Mouse (Mus musculus) embryonic fibroblast, embryonic 13.5 days (primary cell): Measurements from ENCODE around the gene Lmo7. TPM values are rescaled to one million over a fixed set of nuclear protein-coding genes. Genes with fewer than 3 reads are reported as not detected.

Source experiments
- H3K27ac ChIP-seq: 2 replicates; pipeline ENCODE4 v1.5.1; 2012; ENCODE audit warnings: low read length, control low read depth, inconsistent platforms; ENCODE audit not compliant: insufficient read depth
- H3K4me1 ChIP-seq: 2 replicates; pipeline ENCODE4 v1.6.1; 2011; ENCODE audit warnings: low read length; ENCODE audit not compliant: control insufficient read depth, insufficient read depth
- H3K4me3 ChIP-seq: 2 replicates; pipeline ENCODE4 v1.5.1; 2011; ENCODE audit warnings: mild to moderate bottlenecking, control low read depth, low read length; ENCODE audit not compliant: insufficient read depth
- CTCF ChIP-seq: IDR thresholded peaks from 2 replicates; pipeline ENCODE4 v1.5.1; 2011; ENCODE audit warnings: mild to moderate bottlenecking, control low read depth, low read length, moderate library complexity, borderline replicate concordance; ENCODE audit not compliant: insufficient read depth
- POLR2A ChIP-seq: IDR thresholded peaks from 2 replicates; pipeline ENCODE4 v1.6.1; 2011; ENCODE audit warnings: low read depth, mild to moderate bottlenecking, control low read depth, low read length, moderate library complexity
- polyA plus RNA-seq: library from polyadenylated mRNA; stranded (reverse); fragments of >200 nt; gene quantifications from 2 replicates; pipeline ENCODE4 v1.2.4, GENCODE M21; 2011; ENCODE audit warnings: low read depth; ENCODE audit not compliant: missing spikeins, insufficient read length

Gene Lmo7
- polyA plus RNA-seq, 1 experiment: 61.5 TPM

DNA sequence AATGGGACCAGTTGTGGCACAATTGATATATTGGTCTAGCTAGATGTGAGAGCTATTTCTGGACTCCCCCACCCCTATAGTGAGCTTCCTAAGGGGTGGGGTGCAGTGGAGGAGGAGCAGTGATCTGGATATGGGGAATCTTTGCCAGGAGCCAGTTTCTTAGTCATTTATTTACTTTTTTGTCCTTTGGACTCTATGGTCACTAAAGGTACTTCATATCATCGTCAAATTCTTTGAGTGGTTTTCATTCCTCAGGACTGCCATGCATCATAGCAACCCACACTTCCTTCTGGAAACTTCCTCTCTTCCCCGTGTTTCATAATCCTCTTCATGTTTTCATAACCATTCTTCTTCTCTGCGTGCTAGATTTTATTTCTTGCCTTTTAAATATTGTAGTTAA is 104.4 kb downstream of the Lmo7 start:
- Histone ChIP-seq H3K4me3 (no peak overlapping the region), H3K27ac (0 out of 2 replicates have a peak overlapping the region, but pooled peaks have one; percentile 1), H3K4me1 (peaks cover 8% of the 10 kb centered on the region)
- TF ChIP-seq CTCF (no peak), POLR2A (no peak)

DNA sequence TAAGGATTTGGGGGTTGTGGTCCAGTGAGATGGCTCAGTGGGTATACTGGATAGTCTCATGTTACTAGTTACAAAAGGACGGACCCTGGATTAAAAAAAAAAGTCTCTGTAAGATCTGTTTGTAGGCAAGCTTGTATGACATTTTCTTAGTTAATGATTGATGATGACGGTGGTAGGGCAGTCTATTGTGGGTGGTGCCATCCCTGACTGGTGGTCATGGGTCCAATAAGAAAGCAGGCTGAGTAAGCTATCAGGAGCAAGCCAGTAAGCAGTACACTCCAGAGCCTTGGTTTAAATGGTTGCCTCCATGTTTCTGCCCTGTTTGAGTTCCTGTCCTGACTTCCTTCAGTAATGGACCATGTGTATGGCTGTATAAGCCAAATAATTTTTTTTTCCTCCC is 106.6 kb downstream of the Lmo7 start:
- no peak overlapping the region for H3K27ac ChIP-seq
- H3K4me1 ChIP-seq: peaks cover 2% of the 10 kb centered on the region; the same call in 1 of the 2 replicates
- TF ChIP-seq CTCF (no peak), POLR2A (no peak)
- H3K4me3 ChIP-seq: no peak overlapping the region

DNA sequence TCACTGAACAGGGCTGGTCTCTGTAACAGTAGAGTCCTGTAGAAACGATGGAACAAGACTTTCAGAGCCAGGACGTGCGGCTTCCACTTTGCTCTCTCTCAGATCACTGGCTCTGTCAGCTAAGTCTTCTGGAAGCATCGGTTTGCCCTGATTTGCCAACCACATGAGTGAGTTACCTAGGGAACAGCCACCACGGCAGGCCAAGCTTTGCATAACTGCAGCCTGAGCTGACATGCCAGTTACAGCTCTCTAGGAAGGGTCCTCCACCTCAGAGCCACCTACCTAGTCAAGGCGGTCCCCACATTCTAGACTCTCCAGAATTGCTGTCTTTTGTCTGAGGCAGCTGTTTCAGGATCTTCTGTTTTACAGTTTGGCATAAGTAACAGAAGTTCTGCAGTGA is 107.4 kb downstream of the Lmo7 start:
- no peak overlapping the region for H3K4me3 ChIP-seq
- no peak overlapping the region for H3K27ac ChIP-seq
- TF ChIP-seq POLR2A (no peak), CTCF (no peak)
- H3K4me1 ChIP-seq: peaks cover 2% of the 10 kb centered on the region; the same call in 1 of the 2 replicates

DNA sequence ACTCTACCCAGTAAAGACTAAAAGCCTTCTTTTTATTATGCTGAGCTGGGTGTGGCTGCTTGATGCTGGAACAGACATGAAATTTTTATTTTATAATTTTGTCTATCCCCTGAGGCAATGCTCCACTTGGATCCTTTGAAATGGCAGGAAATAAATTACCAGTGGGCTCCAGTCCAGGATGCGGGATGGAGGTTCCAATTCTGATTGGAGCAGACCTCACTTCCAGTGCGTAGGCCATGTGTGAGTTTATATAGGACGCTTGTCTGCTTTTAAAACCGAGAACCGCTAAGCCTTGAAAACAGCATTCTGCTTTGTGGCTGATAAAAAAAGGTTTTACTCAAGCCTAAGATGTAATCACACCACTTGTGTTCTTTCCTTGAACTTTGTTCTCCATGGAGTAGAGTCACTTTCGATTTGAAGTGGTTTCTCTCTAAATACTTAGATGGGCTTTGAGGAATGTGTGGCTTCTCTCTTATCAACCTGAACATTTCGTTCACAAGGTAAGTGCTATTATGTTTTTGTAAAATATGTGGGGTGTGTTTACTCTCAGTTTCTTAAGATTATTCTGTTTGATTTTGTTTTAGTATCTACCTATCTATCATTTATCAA is 108.6 kb downstream of the Lmo7 start:
- Histone ChIP-seq H3K27ac (no peak overlapping the region), H3K4me1 (peaks cover 2% of the 10 kb centered on the region; the same call in 1 of the 2 replicates), H3K4me3 (no peak overlapping the region)
- TF ChIP-seq CTCF (no peak), POLR2A (no peak)

DNA sequence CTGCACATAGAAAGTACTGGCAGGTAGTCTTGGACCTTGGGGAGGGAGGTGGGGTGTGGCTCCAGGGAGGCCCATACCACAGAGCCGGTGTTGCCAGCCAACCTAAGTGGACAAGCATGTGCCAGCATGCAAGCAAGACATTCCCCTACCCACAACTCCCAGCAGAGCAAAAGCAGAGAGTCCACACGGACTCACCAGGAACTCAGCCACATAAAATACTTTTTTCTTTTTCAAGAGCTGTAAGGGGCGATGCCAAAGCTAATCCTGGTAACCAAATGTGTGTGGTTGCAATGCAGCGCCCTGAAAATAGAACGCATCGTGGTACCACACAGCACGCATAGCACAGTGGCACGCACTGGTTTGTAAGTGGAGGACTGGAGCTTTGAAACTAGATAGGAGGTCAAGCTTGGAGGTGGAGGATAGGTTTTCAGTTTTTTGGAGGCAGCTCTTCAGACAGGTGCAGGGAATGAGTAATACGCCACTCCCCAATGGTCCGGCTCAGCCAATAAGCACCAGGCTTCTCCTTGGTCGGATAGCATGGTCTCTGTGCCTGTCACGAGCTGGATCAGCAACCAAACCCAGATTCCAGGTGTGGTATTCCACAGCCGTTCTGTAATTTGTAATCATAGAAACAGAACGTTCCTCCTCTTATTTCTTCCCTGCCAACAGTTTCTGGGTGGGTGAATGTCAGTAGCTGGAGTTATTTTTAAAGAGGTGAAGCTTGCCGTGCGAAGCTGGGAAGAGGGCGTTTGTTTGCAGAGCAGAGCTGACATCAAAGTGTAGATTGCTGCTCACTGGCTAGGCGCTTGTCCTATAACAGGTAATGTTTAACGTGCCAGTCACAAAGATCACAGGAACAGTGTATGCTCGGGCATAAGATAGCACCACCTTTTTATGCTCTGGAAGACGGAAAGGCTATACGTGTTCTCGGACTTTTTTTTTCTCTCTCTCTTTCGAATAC is 110.3 kb downstream of the Lmo7 start:
- H3K27ac ChIP-seq: no peak overlapping the region
- no peaks in the 10 kb centered on the region for H3K4me1 ChIP-seq
- H3K4me3 ChIP-seq: no peak overlapping the region
- TF ChIP-seq CTCF: no peak
- no peak for TF ChIP-seq POLR2A

DNA sequence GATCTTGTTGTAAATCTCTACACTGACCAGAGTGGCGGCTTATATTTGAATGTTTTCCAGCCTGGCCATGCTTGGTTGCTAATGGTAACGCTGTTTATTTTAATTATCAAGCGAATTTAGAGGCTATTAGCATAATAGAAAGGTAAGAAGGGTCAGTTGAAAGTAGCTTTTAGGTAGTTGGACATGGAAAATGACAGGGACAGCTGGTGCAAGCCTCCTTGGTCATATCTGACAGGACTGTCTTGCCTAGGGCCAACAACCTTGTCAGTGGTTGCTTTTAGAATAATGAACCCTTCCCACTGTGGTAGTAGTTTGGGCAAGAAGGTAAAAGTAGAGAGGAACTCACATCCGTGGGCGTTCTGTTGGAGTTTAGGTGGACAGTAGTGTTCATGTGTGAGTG is 111.5 kb downstream of the Lmo7 start:
- Histone ChIP-seq H3K27ac (no peak overlapping the region), H3K4me3 (no peak overlapping the region), H3K4me1 (no peaks in the 10 kb centered on the region)
- TF ChIP-seq POLR2A: no peak
- TF ChIP-seq CTCF: no peak

DNA sequence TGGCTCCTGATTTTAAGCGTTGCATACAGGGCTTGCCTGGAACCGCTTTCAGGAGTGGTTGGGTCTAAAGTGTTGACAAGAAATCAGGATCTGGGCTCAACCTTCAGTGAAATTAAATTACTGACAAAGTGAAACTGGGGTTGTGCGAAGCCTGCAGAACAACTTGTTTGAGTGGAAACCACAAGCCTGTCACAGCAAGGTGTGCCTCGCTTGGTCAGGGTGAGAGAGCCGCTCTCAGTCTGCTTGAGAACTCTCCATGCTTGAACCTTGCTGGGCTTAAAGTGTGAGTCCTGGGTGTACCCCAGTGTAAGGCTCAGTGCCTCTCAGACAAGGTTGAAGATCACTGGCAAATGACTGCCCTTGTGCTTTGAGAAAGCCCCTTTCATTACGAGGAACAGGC is 112.8 kb downstream of the Lmo7 start:
- TF ChIP-seq POLR2A: no peak
- TF ChIP-seq CTCF: no peak
- Histone ChIP-seq H3K27ac (no peak overlapping the region), H3K4me1 (no peaks in the 10 kb centered on the region), H3K4me3 (no peak overlapping the region)

DNA sequence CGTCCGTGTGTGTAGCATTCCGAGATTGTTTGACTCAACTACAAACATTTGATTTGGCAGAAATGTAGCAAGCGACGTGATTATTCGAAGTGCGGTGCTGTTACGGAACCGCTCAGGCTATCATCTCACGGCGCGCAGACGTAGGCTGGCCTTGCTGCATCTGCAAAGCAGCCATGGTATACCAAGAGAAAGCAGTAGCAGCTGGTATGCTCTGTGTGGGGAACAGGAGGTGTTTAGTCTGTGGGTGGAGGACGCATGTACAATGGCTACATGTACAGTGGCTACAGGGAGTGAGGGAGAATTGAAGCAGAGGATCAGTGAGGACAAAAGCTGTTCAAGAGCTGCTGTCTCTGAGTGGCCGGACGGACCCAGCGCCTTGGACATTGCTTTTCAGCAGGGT is 113.7 kb downstream of the Lmo7 start:
- Histone ChIP-seq H3K4me3 (no peak overlapping the region), H3K27ac (no peak overlapping the region), H3K4me1 (no peaks in the 10 kb centered on the region)
- TF ChIP-seq POLR2A (no peak), CTCF (no peak)

DNA sequence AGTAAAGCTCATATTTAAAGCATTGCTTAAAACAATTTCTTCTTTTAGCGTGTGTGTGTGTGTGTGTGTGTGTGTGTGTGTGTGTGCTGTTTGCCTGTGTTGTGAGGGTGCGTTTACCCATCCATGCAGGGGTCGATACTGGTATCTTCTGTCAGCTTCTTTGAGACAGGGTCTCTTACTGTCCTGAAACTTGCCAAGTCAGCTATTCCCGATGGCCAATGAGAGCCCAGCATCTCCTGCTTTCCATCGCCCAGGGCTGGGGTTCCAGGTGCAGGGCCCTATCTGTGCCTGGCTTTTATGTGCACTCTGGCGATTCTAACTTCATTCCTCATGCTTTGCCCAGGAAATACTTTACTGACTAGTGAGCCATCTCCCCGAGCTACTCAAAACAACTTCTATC is 114.7 kb downstream of the Lmo7 start:
- Histone ChIP-seq H3K4me3 (no peak overlapping the region), H3K4me1 (no peaks in the 10 kb centered on the region), H3K27ac (no peak overlapping the region)
- TF ChIP-seq CTCF (no peak), POLR2A (no peak)

DNA sequence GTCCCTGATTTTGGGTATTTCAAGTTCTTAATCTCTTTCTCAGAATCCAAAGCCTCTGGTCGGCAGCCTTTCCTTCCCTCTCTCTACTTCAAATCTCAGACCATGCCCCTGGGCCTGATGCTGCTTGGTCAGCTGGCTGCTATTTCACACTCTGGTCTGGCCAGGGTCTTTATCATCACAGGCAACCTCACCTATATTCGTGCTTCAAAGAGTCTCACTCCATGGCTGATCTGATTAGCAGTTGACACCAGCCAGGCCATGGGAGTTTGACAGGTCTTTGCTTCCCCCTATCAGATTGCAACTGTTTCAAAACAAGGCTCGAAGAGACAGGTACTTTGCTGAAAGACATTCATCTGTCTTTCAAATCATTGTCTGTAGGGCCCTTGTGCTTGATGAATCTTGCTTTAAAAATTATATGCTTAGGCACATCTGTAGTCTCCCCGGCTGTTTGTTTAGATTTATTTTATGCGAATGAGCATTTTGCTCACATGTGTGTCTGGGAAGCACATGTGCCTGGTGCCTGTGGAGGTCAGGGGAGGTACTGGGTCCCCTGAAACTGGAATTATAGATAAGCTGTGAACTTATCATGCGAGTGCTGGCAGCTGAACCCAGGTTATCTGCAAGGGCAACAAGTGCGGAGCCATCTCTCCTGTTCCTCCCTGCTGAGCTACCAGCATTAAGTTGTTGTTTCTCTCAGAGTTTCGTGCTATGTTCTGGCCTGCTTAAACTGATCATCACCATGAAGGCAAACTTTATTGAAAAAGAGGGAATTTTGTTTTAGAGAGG is 116.5 kb downstream of the Lmo7 start:
- TF ChIP-seq POLR2A (no peak), CTCF (no peak)
- Histone ChIP-seq H3K4me3 (no peak overlapping the region), H3K4me1 (no peaks in the 10 kb centered on the region), H3K27ac (no peak overlapping the region)
